Mouse (Mus musculus): ENCODE data around the gene S100a2.
A peak's percentile ranks its signal among the peaks of the same experiment; 100 is the strongest.

The S100a2 gene

DNA sequence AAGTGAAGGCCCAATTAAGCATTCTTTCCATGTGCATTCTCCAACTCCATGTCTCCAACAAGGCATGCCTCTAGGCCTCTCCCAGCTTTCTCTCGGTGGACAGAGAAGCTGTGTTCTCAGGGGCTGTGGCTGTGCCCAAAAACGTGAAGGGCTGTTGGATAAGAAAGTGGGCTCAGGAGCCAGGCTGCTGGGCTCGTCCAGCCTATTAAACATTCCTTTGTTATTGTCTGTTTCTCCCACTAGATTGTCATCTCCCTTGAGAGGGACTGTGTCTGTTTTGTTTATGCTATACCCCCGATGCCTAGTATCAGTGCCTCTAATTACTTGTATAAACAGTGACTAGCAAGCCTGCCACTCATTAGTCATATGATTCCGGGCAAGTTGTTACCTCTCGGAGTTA is 7.7 kb downstream of the S100a2 start:
- DNase-seq, result peak; percentile 70

- DNase-seq, result peak; percentile 84
These were observed 8.2 kb downstream of the S100a2 start for GRCm38 (mm10) chr3:90598212-90598611.

DNA sequence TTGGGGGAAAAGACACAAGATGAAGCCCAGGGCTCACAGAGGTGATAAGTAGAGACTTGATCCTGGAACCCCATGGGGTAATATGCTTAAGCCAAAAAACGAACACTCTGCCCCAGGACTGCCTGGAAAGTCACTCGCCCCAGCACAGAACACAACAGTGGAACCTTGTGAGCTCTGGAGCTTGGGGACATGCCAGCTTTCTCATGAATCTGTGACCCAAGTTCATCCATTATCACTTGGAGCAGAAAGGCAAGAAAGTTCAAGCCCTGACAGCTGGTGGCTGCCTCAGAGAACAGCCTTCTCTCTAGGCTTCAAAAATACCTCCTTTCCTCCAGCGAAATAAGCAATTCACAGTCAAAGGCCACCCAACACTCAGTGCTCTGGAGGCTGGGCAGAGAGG is 9.4 kb downstream of the S100a2 start:
- DNase-seq, result no peak

- DNase-seq, result peak; percentile 41
These were observed 10.0 kb downstream of the S100a2 start for GRCm38 (mm10) chr3:90600036-90600435.

DNA sequence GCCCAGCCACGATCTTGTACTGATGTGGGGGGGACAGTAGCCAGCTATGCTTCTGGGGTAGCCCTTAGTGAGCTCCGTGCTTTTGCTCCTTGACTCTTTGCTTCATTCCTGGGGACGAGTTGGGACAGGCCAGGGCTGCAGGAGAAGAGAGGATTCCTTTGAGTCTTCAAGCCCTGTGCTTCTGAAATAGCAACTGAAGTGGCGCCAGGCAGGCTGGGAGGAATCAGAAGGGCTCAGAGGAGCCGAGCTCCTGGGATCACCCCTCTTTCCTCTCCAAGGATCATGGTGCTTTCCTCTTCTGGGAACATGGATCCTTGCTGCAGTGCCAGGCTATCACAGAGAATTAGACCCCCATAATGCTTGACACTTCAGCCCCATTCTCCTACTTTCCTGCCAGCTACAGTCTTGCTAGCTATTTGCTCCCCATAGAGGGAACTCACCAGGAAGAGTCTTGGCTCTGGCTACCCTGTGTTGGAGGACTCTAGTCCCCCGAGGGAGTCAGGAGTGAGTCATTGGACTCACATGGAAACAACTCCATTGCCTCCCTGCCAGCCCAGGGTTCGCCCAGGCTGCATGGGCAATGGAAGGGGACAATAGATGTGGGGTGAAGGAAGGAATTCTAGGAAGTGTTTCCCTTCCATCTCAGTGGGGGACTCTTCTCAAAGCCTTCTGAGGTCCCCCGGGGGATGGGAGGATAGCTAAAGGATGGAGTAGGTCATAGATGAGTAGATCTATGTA is 10.6 kb downstream of the S100a2 start:
- no peak for DNase-seq

- no peak for DNase-seq
These were observed 11.6 kb downstream of the S100a2 start, which contains the start of gene Gm42674 for GRCm38 (mm10) chr3:90601486-90602110. TSS of gene Gm42674 (plus strand) at chr3:90601904.

GRCm38 (mm10) chr3:90603623-90604022 is 13.6 kb downstream of the S100a2 start, which contains the start of gene S100a4:
TSS of gene S100a4 (plus strand) at chr3:90603771.
- peak; percentile 24 for DNase-seq

DNA sequence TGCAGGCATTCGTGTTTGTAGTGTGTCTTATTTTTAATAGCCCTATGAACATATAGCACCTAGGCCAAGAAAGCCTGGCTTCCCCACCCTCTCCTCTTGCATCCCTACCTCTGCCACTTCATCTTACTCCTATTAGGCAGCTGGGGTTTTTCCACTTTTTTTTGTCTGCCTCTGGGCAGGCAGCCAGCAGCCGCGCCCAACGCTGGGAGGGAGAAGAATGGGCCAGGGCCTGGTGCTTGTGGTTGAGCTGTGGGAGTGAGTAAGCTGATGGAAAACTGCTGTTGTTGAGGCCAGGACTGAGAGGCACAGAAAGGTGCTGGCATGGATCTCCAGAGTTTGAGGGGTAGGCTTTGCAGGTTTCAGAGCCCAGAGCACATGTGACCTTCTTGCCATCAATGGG is 14.4 kb downstream of the S100a2 start:
- DNase-seq, result peak; percentile 63

- no peak for DNase-seq
These were observed 15.0 kb downstream of the S100a2 start for GRCm38 (mm10) chr3:90605049-90605448.

DNA sequence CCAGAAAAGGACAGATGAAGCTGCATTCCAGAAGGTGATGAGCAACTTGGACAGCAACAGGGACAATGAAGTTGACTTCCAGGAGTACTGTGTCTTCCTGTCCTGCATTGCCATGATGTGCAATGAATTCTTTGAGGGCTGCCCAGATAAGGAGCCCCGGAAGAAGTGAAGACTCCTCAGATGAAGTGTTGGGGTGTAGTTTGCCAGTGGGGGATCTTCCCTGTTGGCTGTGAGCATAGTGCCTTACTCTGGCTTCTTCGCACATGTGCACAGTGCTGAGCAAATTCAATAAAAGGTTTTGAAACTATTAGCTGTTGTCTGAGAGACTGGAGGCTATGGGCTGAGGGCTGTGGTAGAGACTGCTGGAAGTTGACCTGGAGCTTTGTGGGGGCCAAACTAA is 15.7 kb downstream of the S100a2 start:
- DNase-seq, result no peak

GRCm38 (mm10) chr3:90606185-90606584 is 16.1 kb downstream of the S100a2 start:
- no peak for DNase-seq

- DNase-seq, result no peak
These were observed 17.3 kb downstream of the S100a2 start for GRCm38 (mm10) chr3:90607361-90607760.

DNA sequence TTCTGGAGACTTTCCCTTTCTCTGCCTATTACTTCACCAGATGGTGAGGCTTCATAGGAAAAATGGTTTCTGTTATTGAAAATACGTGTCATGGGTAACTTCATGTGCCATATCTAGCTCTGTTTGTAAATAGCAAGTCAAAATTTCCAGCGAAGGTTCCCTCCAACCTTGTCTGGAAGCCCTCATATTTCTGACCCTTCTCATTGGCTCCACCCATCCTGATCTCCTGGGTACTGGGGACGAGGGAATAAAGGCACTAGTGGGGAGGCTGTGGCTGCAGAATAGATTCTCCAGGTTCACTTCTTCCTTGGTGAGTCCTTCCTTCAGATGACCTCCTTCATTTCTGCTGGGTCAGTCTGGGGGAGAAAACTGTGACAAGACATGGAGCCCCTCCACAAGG is 18.2 kb downstream of the S100a2 start, which contains the start of gene S100a5:
Gene S100a5, plus strand, starts transcription at position 301 of the 400 bp plus-strand sequence.
- DNase-seq, result no peak

DNA sequence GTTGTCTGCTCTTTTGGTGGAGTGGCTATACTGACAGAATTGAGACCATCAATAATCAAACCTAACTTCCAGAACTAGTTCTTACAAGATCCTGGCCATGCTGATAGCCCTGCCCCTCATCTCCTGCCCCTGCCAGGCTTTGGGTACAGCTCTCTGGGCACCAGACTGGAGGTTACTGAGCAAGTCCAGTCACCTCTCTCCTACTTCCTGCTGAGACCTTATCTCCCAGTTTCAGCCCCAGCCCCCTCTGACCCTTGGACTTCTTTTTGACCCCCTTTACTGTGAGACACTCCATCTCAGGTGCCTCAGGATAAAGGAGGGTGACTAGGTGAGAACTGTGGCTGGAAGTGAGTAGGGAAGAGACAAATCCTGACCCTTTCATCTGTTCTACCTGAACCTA is 19.1 kb downstream of the S100a2 start:
- no peak for DNase-seq

DNA sequence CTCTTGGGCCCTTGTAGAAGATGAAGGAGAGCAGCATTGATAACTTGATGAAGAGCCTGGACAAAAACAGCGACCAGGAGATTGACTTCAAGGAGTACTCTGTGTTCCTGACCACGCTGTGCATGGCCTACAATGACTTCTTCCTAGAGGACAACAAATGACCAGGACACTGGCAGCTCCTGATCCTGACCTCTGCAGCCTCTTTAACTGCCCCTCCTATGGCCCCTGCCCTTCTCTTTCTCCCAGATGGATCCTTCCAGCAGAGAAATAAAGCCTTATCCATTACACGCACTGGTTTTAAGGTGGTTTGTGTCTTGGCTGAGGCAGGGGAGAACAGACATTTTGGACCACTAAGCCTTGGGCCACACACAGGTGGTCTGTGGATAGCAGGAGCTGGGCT is 21.4 kb downstream of the S100a2 start:
- no peak for DNase-seq

GRCm38 (mm10) chr3:90612061-90612460 is 22.0 kb downstream of the S100a2 start:
- DNase-seq, result no peak

DNA sequence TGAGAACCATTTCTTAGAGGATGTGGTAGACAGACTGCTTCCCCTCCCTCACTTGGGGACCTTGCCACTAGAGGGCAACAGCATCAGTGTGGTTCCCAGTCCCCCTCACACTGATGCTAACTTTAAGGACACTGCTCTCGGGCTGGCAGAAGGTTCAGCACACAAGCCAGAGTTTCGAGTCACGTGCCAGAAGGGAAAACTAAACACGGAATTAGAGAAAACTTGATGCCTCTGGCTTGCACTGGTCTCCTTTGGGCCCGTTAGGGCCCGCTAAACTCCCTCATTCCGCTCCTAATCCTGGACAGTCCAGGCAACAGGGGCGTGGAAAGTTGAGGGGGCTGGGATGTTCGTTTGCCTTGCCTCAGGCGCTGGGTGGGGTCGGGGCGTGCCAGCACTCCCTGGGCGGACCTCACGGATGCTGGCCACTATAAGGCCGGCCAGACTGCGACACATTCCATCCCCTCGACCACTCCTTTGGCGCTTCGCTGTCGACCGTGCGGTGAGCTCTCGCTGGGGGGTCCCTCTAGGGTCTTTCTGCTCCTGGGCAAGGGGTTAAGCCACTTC is 22.8 kb downstream of the S100a2 start, which contains the start of gene S100a6:
Gene S100a6, plus strand, starts transcription at position 155 of the 564 bp plus-strand sequence.
- peak; percentile 79 for DNase-seq

- no peak for DNase-seq
These were observed 23.6 kb downstream of the S100a2 start for GRCm38 (mm10) chr3:90613461-90614147.

DNA sequence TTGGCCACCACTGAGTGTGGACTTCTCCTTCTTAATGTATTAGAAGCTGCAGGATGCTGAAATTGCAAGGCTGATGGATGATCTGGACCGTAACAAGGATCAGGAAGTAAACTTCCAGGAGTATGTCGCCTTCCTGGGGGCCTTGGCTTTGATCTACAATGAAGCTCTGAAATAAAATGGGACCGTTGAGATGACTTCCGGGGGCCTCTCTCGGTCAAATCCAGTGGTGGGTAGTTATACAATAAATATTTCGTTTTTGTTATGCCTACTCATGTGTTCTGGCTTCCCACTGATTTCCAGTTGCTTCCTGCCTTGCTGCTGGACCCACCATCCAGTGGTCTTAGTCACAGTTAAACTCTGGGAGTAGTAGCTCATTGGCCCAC is 24.1 kb downstream of the S100a2 start:
- no peak for DNase-seq

DNA sequence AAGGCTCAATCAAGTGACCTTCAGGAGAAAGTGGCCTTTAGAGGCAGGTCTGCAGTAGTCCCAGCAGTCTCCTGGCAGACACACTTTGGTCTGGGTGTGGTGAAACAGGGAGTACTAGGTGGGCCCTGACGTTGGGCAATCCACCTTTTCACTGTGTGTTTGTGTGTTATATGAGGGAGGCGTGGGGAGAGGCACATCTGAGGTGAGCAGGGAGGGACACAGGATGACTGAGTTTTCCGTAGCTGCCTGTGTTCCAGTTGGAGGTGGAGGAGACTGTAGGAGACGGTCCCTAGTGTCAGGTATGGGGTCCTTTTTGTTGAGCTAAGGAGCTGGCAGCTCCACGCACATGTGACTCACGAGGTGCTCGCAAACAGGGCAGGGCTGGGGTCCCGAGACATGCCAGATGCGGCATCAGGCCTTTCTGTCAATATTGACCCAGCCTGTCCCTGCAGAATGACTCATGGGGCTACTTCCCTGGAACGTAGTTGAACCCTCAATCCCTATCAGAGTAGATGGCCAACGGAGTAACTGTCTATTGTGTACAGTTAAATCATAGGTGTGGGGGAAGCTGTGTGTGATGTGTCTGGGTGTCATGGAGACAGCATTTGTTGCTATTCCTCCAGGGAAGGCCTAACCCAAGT is 24.7 kb downstream of the S100a2 start:
- DNase-seq, result no peak

GRCm38 (mm10) chr3:90615415-90615814 is 25.4 kb downstream of the S100a2 start:
- peak; percentile 85 for DNase-seq

- DNase-seq, result no peak
These were observed 25.9 kb downstream of the S100a2 start for GRCm38 (mm10) chr3:90615911-90616310.

DNA sequence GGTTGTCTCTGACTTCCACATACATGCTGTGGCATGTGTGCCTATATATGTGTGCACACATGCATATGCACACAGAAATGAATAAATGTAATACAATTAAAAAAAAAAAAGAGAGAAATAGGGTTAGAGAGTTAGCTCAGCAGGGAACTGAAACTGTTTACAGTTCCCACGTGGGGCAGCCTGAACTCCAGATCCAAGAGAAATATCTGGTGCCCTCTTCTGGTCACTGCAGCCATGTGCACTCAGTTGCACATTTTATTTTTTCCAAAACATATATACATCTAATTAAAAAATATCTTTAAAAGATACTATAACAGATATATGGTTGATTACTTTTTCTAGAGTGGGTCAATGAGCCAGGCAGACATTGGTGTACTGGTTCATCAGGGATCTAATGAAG is 27.5 kb downstream of the S100a2 start:
- DNase-seq, result no peak
